Mouse (Mus musculus) bone marrow, adult 2 months (tissue): ENCODE results near the gene Fhdc1.

Experiments used
- CTCF ChIP-seq: fragments of 200-500 bp; IDR thresholded peaks from 2 replicates; pipeline ENCODE4 v1.5.1; 2011; ENCODE audit warnings: low read length, control low read depth; ENCODE audit not compliant: control insufficient read depth, insufficient read depth
- POLR2A ChIP-seq: fragments of 200-500 bp; IDR thresholded peaks from 2 replicates; pipeline ENCODE4 v1.6.1; 2011; ENCODE audit warnings: low read depth, mild to moderate bottlenecking, control low read depth, low read length, borderline replicate concordance; ENCODE audit not compliant: control insufficient read depth

DNA sequence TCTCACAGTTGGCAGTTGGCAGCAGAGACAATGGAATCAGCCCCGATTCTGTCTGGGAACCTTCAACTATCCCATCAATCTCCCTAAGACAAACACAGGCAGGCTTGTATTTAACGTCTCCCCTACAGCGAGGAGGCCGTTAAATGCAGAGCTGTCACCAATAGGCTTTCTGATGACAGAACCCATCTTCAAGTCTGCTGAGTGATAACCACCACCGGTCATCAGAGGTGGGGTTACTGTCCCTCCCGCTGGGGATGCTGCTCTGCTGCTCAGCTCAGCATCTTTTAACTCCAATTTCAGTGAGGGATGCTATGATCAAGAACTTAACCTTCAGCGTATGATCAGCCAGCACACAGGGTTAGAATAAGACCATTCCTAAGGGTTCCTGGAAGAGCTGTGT lies 2.0 kb downstream of the Fhdc1 start:
- no peak for TF ChIP-seq CTCF
- no peak for TF ChIP-seq POLR2A
